Mouse (Mus musculus) midbrain, embryonic 14.5 days (tissue): ENCODE measurements around the gene Lrig2. TPM values are rescaled to one million over a fixed set of nuclear protein-coding genes. Genes with fewer than 3 reads are reported as not detected.

Experiments used
- ATAC-seq: fragments of 200-750 bp; cut with Nextera tagmentation; 2 replicates; pipeline ENCODE4 v1.8.0; 2017; ENCODE audit warnings: moderate number of reproducible peaks, moderate library complexity; ENCODE audit not compliant: low FRiP score, low TSS enrichment
- DNase-seq: peaks from one replicate; pipeline ENCODE4 v3.0.0-alpha.2; 2015
- H3K27ac ChIP-seq: fragments of 300-500 bp; sonication (generic); replicated peaks from 2 replicates; pipeline ENCODE4 v1.5.1; 2014; ENCODE audit warnings: mild to moderate bottlenecking, low read depth, low read length, moderate library complexity
- H3K27me3 ChIP-seq: fragments of 300-500 bp; sonication (generic); 2 replicates; pipeline ENCODE4 v1.6.1; 2014; ENCODE audit warnings: low read length, control low read depth, mixed read lengths; ENCODE audit not compliant: control insufficient read depth, insufficient read depth
- H3K36me3 ChIP-seq: fragments of 300-500 bp; sonication (generic); 2 replicates; pipeline ENCODE4 v1.6.1; 2014; ENCODE audit warnings: low read length, control low read depth; ENCODE audit not compliant: control insufficient read depth, insufficient read depth
- H3K4me1 ChIP-seq: fragments of 300-500 bp; sonication (generic); 2 replicates; pipeline ENCODE4 v1.6.1; 2014; ENCODE audit warnings: mild to moderate bottlenecking, antibody characterized with exemption, low read length, control low read depth; ENCODE audit not compliant: control insufficient read depth, insufficient read depth
- H3K4me2 ChIP-seq: fragments of 300-500 bp; sonication (generic); 2 replicates; pipeline ENCODE4 v1.6.1; 2014; ENCODE audit warnings: mild to moderate bottlenecking, low read length, moderate library complexity
- H3K4me3 ChIP-seq: fragments of 300-500 bp; sonication (generic); replicated peaks from 2 replicates; pipeline ENCODE4 v1.5.1; 2014; ENCODE audit warnings: low read depth, low read length
- H3K9ac ChIP-seq: fragments of 300-500 bp; sonication (generic); replicated peaks from 2 replicates; pipeline ENCODE4 v1.6.1; 2014; ENCODE audit warnings: mild to moderate bottlenecking, low read length, moderate library complexity
- H3K9me3 ChIP-seq: fragments of 300-500 bp; sonication (generic); 2 replicates; pipeline ENCODE4 v1.6.1; 2016; ENCODE audit warnings: low read length, control low read depth, mixed read lengths; ENCODE audit not compliant: control insufficient read depth
- WGBS: fragments of 180-500 bp; shearing (Covaris S2); extraction: QIAGEN DNeasy Blood & Tissue Kit; methylation state at CpG from one replicate; pipeline ENCODE4 v1.1.7; 2014; 5-methylcytosine and 5-hydroxymethylcytosine counted together
- polyA plus RNA-seq: library from polyadenylated mRNA; unstranded; fragments of >200 nt; fragmentation: Nextera tagmentation; extraction: Ambion mirVana; gene quantifications from 2 replicates; pipeline ENCODE4 v1.2.1, GENCODE M21; 2014

Lrig2 gene
- polyA plus RNA-seq, 1 experiment from 2014 or later: 44.8 TPM

GRCm38 (mm10) chr3:104518931-104519330 lies 7.2 kb upstream of the Lrig2 start:
- Histone ChIP-seq H3K27me3 (no peaks in the 10 kb centered on the region), H3K27ac (no peak overlapping the region), H3K36me3 (no peaks in the 10 kb centered on the region), H3K9ac (no peak overlapping the region), H3K4me2 (no peak overlapping the region), H3K9me3 (no peaks in the 10 kb centered on the region), H3K4me1 (no peaks in the 10 kb centered on the region), H3K4me3 (no peak overlapping the region)
- DNase-seq (no peak), ATAC-seq (no peak)
- WGBS: 74% methylated on average over 6 of the region's 6 CpGs

- Histone ChIP-seq H3K27me3 (no peaks in the 10 kb centered on the region), H3K9ac (no peak overlapping the region), H3K9me3 (no peaks in the 10 kb centered on the region), H3K36me3 (no peaks in the 10 kb centered on the region), H3K4me2 (no peak overlapping the region), H3K27ac (no peak overlapping the region), H3K4me1 (no peaks in the 10 kb centered on the region), H3K4me3 (no peak overlapping the region)
- 89% methylated on average over 3 of the region's 3 CpGs for WGBS
- DNase-seq: no peak
- no peak for ATAC-seq
Observed at GRCm38 (mm10) chr3:104518411-104518810, 6.7 kb upstream of the Lrig2 start.

- 84% methylated on average over 5 of the region's 5 CpGs for WGBS
- no peaks in the 10 kb centered on the region for H3K9me3 ChIP-seq
- ATAC-seq (no peak), DNase-seq (no peak)
- H3K36me3 ChIP-seq: no peaks in the 10 kb centered on the region
- H3K27ac ChIP-seq: no peak overlapping the region
- H3K27me3 ChIP-seq: no peaks in the 10 kb centered on the region
- H3K9ac ChIP-seq: no peak overlapping the region
- H3K4me2 ChIP-seq: no peak overlapping the region
- no peak overlapping the region for H3K4me3 ChIP-seq
- 0 out of 2 replicates have a peak, but pooled peaks cover 5% of the 10 kb centered on the region for H3K4me1 ChIP-seq
Observed at GRCm38 (mm10) chr3:104517161-104517560, 5.4 kb upstream of the Lrig2 start.

GRCm38 (mm10) chr3:104514510-104514909 lies 2.8 kb upstream of the Lrig2 start:
- DNase-seq (no peak), ATAC-seq (no peak)
- Histone ChIP-seq H3K27ac (no peak overlapping the region), H3K9me3 (no peaks in the 10 kb centered on the region), H3K4me3 (no peak overlapping the region), H3K27me3 (no peaks in the 10 kb centered on the region), H3K9ac (no peak overlapping the region), H3K36me3 (no peaks in the 10 kb centered on the region), H3K4me2 (no peak overlapping the region), H3K4me1 (peaks cover 8% of the 10 kb centered on the region; the same call in 1 of the 2 replicates)
- WGBS: 92% methylated on average over 2 of the region's 2 CpGs

GRCm38 (mm10) chr3:104512424-104512748 lies 668 bp upstream of the Lrig2 start:
- DNase-seq (no peak), ATAC-seq (no peak)
- Histone ChIP-seq H3K9me3 (no peaks in the 10 kb centered on the region), H3K4me3 (peak overlapping the region; percentile 85), H3K4me2 (peak overlapping the region; percentile 75), H3K36me3 (no peaks in the 10 kb centered on the region), H3K27me3 (no peaks in the 10 kb centered on the region), H3K9ac (peak overlapping the region; percentile 50), H3K27ac (peak overlapping the region; percentile 95), H3K4me1 (peaks cover 18% of the 10 kb centered on the region)
- WGBS: 21% methylated on average over 5 of the region's 5 CpGs

- under 1% methylated on average over 14 of the region's 14 CpGs for WGBS
- DNase-seq: no peak
Observed at GRCm38 (mm10) chr3:104510771-104511429, 818 bp downstream of the Lrig2 start.

GRCm38 (mm10) chr3:104501648-104502047 lies 10.1 kb downstream of the Lrig2 start:
- no peaks in the 10 kb centered on the region for H3K27me3 ChIP-seq
- 84% methylated on average over 2 of the region's 2 CpGs for WGBS

More at GRCm38 (mm10) chr3:104510771-104511429, 818 bp downstream of the Lrig2 start:
- peak overlapping the region; percentile 95 for H3K27ac ChIP-seq
- H3K4me1 ChIP-seq: peaks cover 20% of the 10 kb centered on the region
- no peak; the same call in 1 of the 2 replicates for ATAC-seq
- no peaks in the 10 kb centered on the region for H3K27me3 ChIP-seq
- no peaks in the 10 kb centered on the region for H3K9me3 ChIP-seq
- no peaks in the 10 kb centered on the region for H3K36me3 ChIP-seq
- peak overlapping the region; percentile 88 for H3K9ac ChIP-seq
- H3K4me2 ChIP-seq: peak overlapping the region; percentile 75
- H3K4me3 ChIP-seq: peak overlapping the region; percentile 85

GRCm38 (mm10) chr3:104500881-104501280 lies 10.8 kb downstream of the Lrig2 start:
- DNase-seq: peak; percentile 41
- Histone ChIP-seq H3K27me3 (no peaks in the 10 kb centered on the region), H3K9me3 (no peaks in the 10 kb centered on the region), H3K36me3 (peaks cover 11% of the 10 kb centered on the region), H3K4me1 (peaks cover 7% of the 10 kb centered on the region; the same call in 1 of the 2 replicates), H3K4me3 (no peak overlapping the region), H3K27ac (no peak overlapping the region), H3K9ac (no peak overlapping the region), H3K4me2 (no peak overlapping the region)
- 68% methylated on average over 2 of the region's 2 CpGs for WGBS
- ATAC-seq: no peak

More at GRCm38 (mm10) chr3:104501648-104502047, 10.1 kb downstream of the Lrig2 start:
- no peak for ATAC-seq
- H3K4me3 ChIP-seq: no peak overlapping the region
- no peak overlapping the region for H3K4me2 ChIP-seq
- H3K9me3 ChIP-seq: no peaks in the 10 kb centered on the region
- peaks cover 8% of the 10 kb centered on the region; the same call in 1 of the 2 replicates for H3K4me1 ChIP-seq
- no peak overlapping the region for H3K9ac ChIP-seq
- DNase-seq: no peak
- H3K27ac ChIP-seq: no peak overlapping the region
- H3K36me3 ChIP-seq: peaks cover 4% of the 10 kb centered on the region

- no peaks in the 10 kb centered on the region for H3K9me3 ChIP-seq
- no peak for DNase-seq
- WGBS: 95% methylated on average over 4 of the region's 4 CpGs
- peaks cover 43% of the 10 kb centered on the region for H3K36me3 ChIP-seq
- no peak for ATAC-seq
- peaks cover 7% of the 10 kb centered on the region; the same call in 1 of the 2 replicates for H3K4me1 ChIP-seq
- H3K4me2 ChIP-seq: no peak overlapping the region
- no peak overlapping the region for H3K27ac ChIP-seq
- no peaks in the 10 kb centered on the region for H3K27me3 ChIP-seq
- H3K4me3 ChIP-seq: no peak overlapping the region
- H3K9ac ChIP-seq: no peak overlapping the region
Observed at GRCm38 (mm10) chr3:104496176-104496575, 15.5 kb downstream of the Lrig2 start.
